Mouse (Mus musculus): ENCODE data around the gene Rimbp3. TPM values are rescaled to one million over a fixed set of nuclear protein-coding genes. Genes with fewer than 3 reads are reported as not detected.
"Not testable (repeated sequence)": the region's sequence is repeated elsewhere in the genome, so short reads cannot be mapped to it uniquely, and the experiment has no call there.

Rimbp3 gene
- 0.26 and 0.28 TPM in 2 replicates for polyA plus RNA-seq (2015; fragmentation: Nextera tagmentation; extraction: Ambion mirVana)

GRCm38 (mm10) chr16:17208389-17209361 lies at the start of gene Rimbp3:
Gene Rimbp3 (plus strand): TSS chr16:17208603.
- Histone ChIP-seq H3K4me2 (ENCODE audit: low read length) (peak within 1 kb of the TSS; percentile 99), H3K9ac (ENCODE audit: low read depth, low read length) (peak within 1 kb of the TSS; percentile 55; the same call in 1 of the 2 replicates), H3K9me3 (replicated peaks; ENCODE audit: low read length) (no peaks in the 10 kb centered on the region), H3K4me3 (replicated peaks; ENCODE audit: low read depth, low read length) (peak within 1 kb of the TSS; percentile 59), H3K36me3 (ENCODE audit: insufficient read depth, low read length) (no peaks in the 10 kb centered on the region), H3K27me3 (ENCODE audit: insufficient read depth, low read length) (0 out of 2 replicates have a peak, but pooled peaks cover 4% of the 10 kb centered on the region), H3K27ac (peak within 1 kb of the TSS; percentile 28; the same call in 1 of the 2 replicates), H3K4me1 (replicated peaks; ENCODE audit: insufficient read depth, low read length) (peaks cover 9% of the 10 kb centered on the region; the same call in 1 of the 2 replicates)
- ATAC-seq (replicated peaks; ENCODE audit: low FRiP score, low read depth), result peak; percentile 79
- peak; percentile 85 for TF ChIP-seq CTCF (IDR thresholded peaks at IDR 0.05; ENCODE audit: low read depth)
- peak; percentile 90 for DNase-seq (ENCODE audit: low spot score)
- WGBS, result under 1% methylated on average over 85 of the region's 85 CpGs

GRCm38 (mm10) chr16:17165478-17165877 lies 42.9 kb upstream of the Rimbp3 start:
- not testable (repeated sequence) for ATAC-seq (replicated peaks; ENCODE audit: low FRiP score, low read depth)
- WGBS, result 91% methylated on average over 1 of the region's 1 CpGs

GRCm38 (mm10) chr16:17167179-17167578 lies 41.2 kb upstream of the Rimbp3 start:
- Histone ChIP-seq H3K27ac (no peak overlapping the region), H3K36me3 (ENCODE audit: insufficient read depth, low read length) (peaks cover 11% of the 10 kb centered on the region; the same call in 1 of the 2 replicates), H3K4me1 (replicated peaks; ENCODE audit: insufficient read depth, low read length) (no peaks in the 10 kb centered on the region)

More at GRCm38 (mm10) chr16:17165478-17165877, 42.9 kb upstream of the Rimbp3 start:
- H3K36me3 ChIP-seq (ENCODE audit: insufficient read depth, low read length); H3K9me3 ChIP-seq (replicated peaks; ENCODE audit: low read length); H3K9ac ChIP-seq (ENCODE audit: low read depth, low read length); H3K4me2 ChIP-seq (ENCODE audit: low read length); H3K27me3 ChIP-seq (ENCODE audit: insufficient read depth, low read length); H3K4me1 ChIP-seq (replicated peaks; ENCODE audit: insufficient read depth, low read length); DNase-seq (ENCODE audit: low spot score); H3K4me3 ChIP-seq (replicated peaks; ENCODE audit: low read depth, low read length); H3K27ac ChIP-seq: not testable (repeated sequence)

GRCm38 (mm10) chr16:17168049-17168448 lies 40.4 kb upstream of the Rimbp3 start:
- H3K27me3 ChIP-seq (ENCODE audit: insufficient read depth, low read length), result no peaks in the 10 kb centered on the region
- H3K9me3 ChIP-seq (replicated peaks; ENCODE audit: low read length), result no peaks in the 10 kb centered on the region
- DNase-seq (ENCODE audit: low spot score) (no peak), ATAC-seq (replicated peaks; ENCODE audit: low FRiP score, low read depth) (no peak)
- H3K4me1 ChIP-seq (replicated peaks; ENCODE audit: insufficient read depth, low read length), result no peaks in the 10 kb centered on the region
- 83% methylated on average over 5 of the region's 5 CpGs for WGBS
- H3K27ac ChIP-seq, result no peak overlapping the region
- H3K9ac ChIP-seq (ENCODE audit: low read depth, low read length), result no peak overlapping the region
- no peak overlapping the region for H3K4me3 ChIP-seq (replicated peaks; ENCODE audit: low read depth, low read length)
- no peak overlapping the region for H3K4me2 ChIP-seq (ENCODE audit: low read length)
- no peak for TF ChIP-seq CTCF (IDR thresholded peaks at IDR 0.05; ENCODE audit: low read depth)
- H3K36me3 ChIP-seq (ENCODE audit: insufficient read depth, low read length), result peaks cover 18% of the 10 kb centered on the region

More at GRCm38 (mm10) chr16:17167179-17167578, 41.2 kb upstream of the Rimbp3 start:
- Histone ChIP-seq H3K9me3 (replicated peaks; ENCODE audit: low read length) (no peaks in the 10 kb centered on the region), H3K27me3 (ENCODE audit: insufficient read depth, low read length) (no peaks in the 10 kb centered on the region), H3K4me2 (ENCODE audit: low read length) (no peak overlapping the region), H3K9ac (ENCODE audit: low read depth, low read length) (no peak overlapping the region), H3K4me3 (replicated peaks; ENCODE audit: low read depth, low read length) (no peak overlapping the region)
- TF ChIP-seq CTCF (IDR thresholded peaks at IDR 0.05; ENCODE audit: low read depth), result no peak
- ATAC-seq (replicated peaks; ENCODE audit: low FRiP score, low read depth), result no peak
- DNase-seq (ENCODE audit: low spot score), result no peak

GRCm38 (mm10) chr16:17175765-17176164 lies 32.6 kb upstream of the Rimbp3 start:
- WGBS, result 87% methylated on average over 2 of the region's 2 CpGs
- H3K4me1 ChIP-seq (replicated peaks; ENCODE audit: insufficient read depth, low read length), result no peaks in the 10 kb centered on the region
- no peaks in the 10 kb centered on the region for H3K27me3 ChIP-seq (ENCODE audit: insufficient read depth, low read length)
- no peak overlapping the region for H3K27ac ChIP-seq
- H3K36me3 ChIP-seq (ENCODE audit: insufficient read depth, low read length), result peaks cover 18% of the 10 kb centered on the region
- ATAC-seq (replicated peaks; ENCODE audit: low FRiP score, low read depth) (no peak), DNase-seq (ENCODE audit: low spot score) (no peak)
- H3K4me2 ChIP-seq (ENCODE audit: low read length), result no peak overlapping the region
- TF ChIP-seq CTCF (IDR thresholded peaks at IDR 0.05; ENCODE audit: low read depth), result no peak
- H3K9ac ChIP-seq (ENCODE audit: low read depth, low read length), result no peak overlapping the region
- no peak overlapping the region for H3K4me3 ChIP-seq (replicated peaks; ENCODE audit: low read depth, low read length)
- H3K9me3 ChIP-seq (replicated peaks; ENCODE audit: low read length), result no peaks in the 10 kb centered on the region

GRCm38 (mm10) chr16:17177623-17178170 lies 30.7 kb upstream of the Rimbp3 start:
- Histone ChIP-seq H3K4me3 (replicated peaks; ENCODE audit: low read depth, low read length) (no peak overlapping the region), H3K27me3 (ENCODE audit: insufficient read depth, low read length) (no peaks in the 10 kb centered on the region), H3K4me1 (replicated peaks; ENCODE audit: insufficient read depth, low read length) (no peaks in the 10 kb centered on the region), H3K27ac (no peak overlapping the region), H3K9ac (ENCODE audit: low read depth, low read length) (no peak overlapping the region), H3K4me2 (ENCODE audit: low read length) (no peak overlapping the region), H3K36me3 (ENCODE audit: insufficient read depth, low read length) (peaks cover 11% of the 10 kb centered on the region; the same call in 1 of the 2 replicates), H3K9me3 (replicated peaks; ENCODE audit: low read length) (no peaks in the 10 kb centered on the region)
- ATAC-seq (replicated peaks; ENCODE audit: low FRiP score, low read depth) (no peak), DNase-seq (ENCODE audit: low spot score) (no peak)
- TF ChIP-seq CTCF (IDR thresholded peaks at IDR 0.05; ENCODE audit: low read depth), result no peak
- 100% methylated on average over 1 of the region's 1 CpGs for WGBS
